In genomic region chr5:150097620-150098019, GRCm38 (mm10) we compare ENCODE assay signal across 8 mouse cellular contexts. TPM values are rescaled to one million over a fixed set of nuclear protein-coding genes. Genes with fewer than 3 reads are reported as not detected.
DNase-seq lines count a peak whose midpoint lies in the region; ATAC-seq and TF ChIP-seq lines count a peak whose summit lies in the region.

No protein-coding gene starts in this region.

- peak; percentile 83 for TF ChIP-seq RAD21 in MEL (IDR thresholded peaks at IDR 0.05; ENCODE audit: low read depth, low read length)

- H3K79me2 ChIP-seq in MEL (ENCODE audit: control insufficient read depth, insufficient read depth, low read length, poor library complexity) = no peaks in the 10 kb centered on the region
- H3K79me2 ChIP-seq in liver, adult 2 months (ENCODE audit: control insufficient read depth, insufficient read depth, low read length) = no peaks in the 10 kb centered on the region

- 0 out of 2 replicates have a peak overlapping the region, but pooled peaks have one; percentile 24 for H3K4me2 ChIP-seq in intestine, postnatal 0 days (replicated peaks; ENCODE audit: low read depth)

- TF ChIP-seq EP300 in MEL (IDR thresholded peaks at IDR 0.05; ENCODE audit: low read depth in 1 of 2, low read length in 2 of 2) = no peak

- no peak overlapping the region for H3K27ac ChIP-seq in MEL (ENCODE audit: control insufficient read depth, low read depth, low read length)
- H3K27ac ChIP-seq in intestine, postnatal 0 days (ENCODE audit: low read depth, low read length) = no peak overlapping the region
- no peak overlapping the region for H3K27ac ChIP-seq in liver, adult 2 months (replicated peaks; ENCODE audit: insufficient read depth, low read depth, low read length)

- H3K4me3 ChIP-seq in MEL (ENCODE audit: control insufficient read depth in 1 of 2, insufficient read depth in 1 of 2, low read depth in 2 of 2, low read length in 2 of 2) = no peak overlapping the region
- H3K4me3 ChIP-seq in intestine, postnatal 0 days (ENCODE audit: low read depth, low read length) = no peak overlapping the region
- H3K4me3 ChIP-seq in liver, adult 2 months (ENCODE audit: insufficient read depth, low read depth, low read length) = no peak overlapping the region

- H3K4me1 ChIP-seq in MEL (ENCODE audit: control insufficient read depth in 1 of 2, insufficient read depth in 2 of 2, low read length in 2 of 2) = no peaks in the 10 kb centered on the region
- H3K4me1 ChIP-seq in intestine, postnatal 0 days (replicated peaks; ENCODE audit: control insufficient read depth, insufficient read depth, low read length) = no peaks in the 10 kb centered on the region
- no peaks in the 10 kb centered on the region for H3K4me1 ChIP-seq in liver, adult 2 months (ENCODE audit: control insufficient read depth, insufficient read depth, low read length)

- DNase-seq in A20 (ENCODE audit: low read depth, low spot score) (peak; percentile 50), MEL (ENCODE audit: low read depth, low spot score) (peak; percentile 71)
- DNase-seq in liver, adult 2 months (ENCODE audit: extremely low read depth, low read depth, low spot score) = peak; percentile 4
- DNase-seq in natural killer cell, adult 2 months (ENCODE audit: low spot score in 2 of 2) = peak; percentile 13 to 37
- peak; percentile 39 to 40 for DNase-seq in thymus, postnatal 36 days

- peaks cover 4 to 5% of the 10 kb centered on the region in 2 experiments; a peak in 3 of 4 replicates for H3K27me3 ChIP-seq in MEL (ENCODE audit: control insufficient read depth in 1 of 2, insufficient read depth in 2 of 2, low read length in 2 of 2)
- H3K27me3 ChIP-seq in intestine, postnatal 0 days (replicated peaks; ENCODE audit: control insufficient read depth, insufficient read depth, low read length) = no peaks in the 10 kb centered on the region
- peaks cover 3% of the 10 kb centered on the region; the same call in 1 of the 2 replicates for H3K27me3 ChIP-seq in liver, adult 2 months (ENCODE audit: control insufficient read depth, insufficient read depth, low read length)

- no peak for TF ChIP-seq POLR2A in MEL (IDR thresholded peaks at IDR 0.05; ENCODE audit: control insufficient read depth in 1 of 2, insufficient read depth in 1 of 2, low read depth in 1 of 2, low read length in 2 of 2, poor library complexity in 1 of 2)
- no peak for TF ChIP-seq POLR2A in liver, adult 2 months (IDR thresholded peaks at IDR 0.05; ENCODE audit: extremely low read depth, insufficient read depth, low read length)

- no peaks in the 10 kb centered on the region for H3K9me3 ChIP-seq in MEL (replicated peaks; ENCODE audit: insufficient read depth, low read length)
- H3K9me3 ChIP-seq in intestine, postnatal 0 days (ENCODE audit: control insufficient read depth) = no peaks in the 10 kb centered on the region

- TF ChIP-seq CTCF in MEL (IDR thresholded peaks at IDR 0.05 in 2 of 3, conservative IDR thresholded peaks at IDR 0.05 in 1 of 3; ENCODE audit: control insufficient read depth in 1 of 3, insufficient read depth in 1 of 3, low read depth in 2 of 3, low read length in 3 of 3, poor library complexity in 1 of 3, severe bottlenecking in 1 of 3) = peak; percentile 87 to 89 (median 88)
- peak; percentile 92 for TF ChIP-seq CTCF in intestine, postnatal 0 days (IDR thresholded peaks at IDR 0.05; ENCODE audit: low read depth)
- peak; percentile 78 for TF ChIP-seq CTCF in liver, adult 2 months (IDR thresholded peaks at IDR 0.05; ENCODE audit: low read depth, low read length)

- no peaks in the 10 kb centered on the region for H3K36me3 ChIP-seq in MEL (ENCODE audit: control insufficient read depth in 1 of 2, insufficient read depth in 2 of 2, low read length in 2 of 2)
- no peaks in the 10 kb centered on the region for H3K36me3 ChIP-seq in intestine, postnatal 0 days (ENCODE audit: control insufficient read depth, insufficient read depth)
- H3K36me3 ChIP-seq in liver, adult 2 months (ENCODE audit: control insufficient read depth, insufficient read depth, low read length) = no peaks in the 10 kb centered on the region

- ATAC-seq in common myeloid progenitor, adult 5-6 weeks (replicated peaks; ENCODE audit: low read depth, poor library complexity, severe bottlenecking) = peak; percentile 100
- ATAC-seq in granulocyte monocyte progenitor cell, adult 5-6 weeks (replicated peaks; ENCODE audit: poor library complexity, severe bottlenecking) = peak; percentile 97
- no peak for ATAC-seq in intestine, postnatal 0 days

- H3K9ac ChIP-seq in MEL (ENCODE audit: control insufficient read depth, low read depth, low read length, poor library complexity, severe bottlenecking) = no peak overlapping the region
- H3K9ac ChIP-seq in intestine, postnatal 0 days (ENCODE audit: low read depth, low read length) = no peak overlapping the region
- H3K9ac ChIP-seq in liver, adult 2 months (ENCODE audit: low read depth, low read length) = no peak overlapping the region

- WGBS in intestine, postnatal 0 days = 1% methylated on average over 6 of the region's 6 CpGs
- 10% methylated on average over 6 of the region's 6 CpGs for WGBS in liver, adult 2 months

TF ChIP-seq in MEL, 35 proteins besides CTCF, POLR2A, EP300 and RAD21:
- TF ChIP-seq ZC3H11A (IDR thresholded peaks at IDR 0.05; ENCODE audit: low read depth, low read length) (peak; percentile 63), TAL1 (IDR thresholded peaks at IDR 0.05; ENCODE audit: low read length) (no peak), USF2 (IDR thresholded peaks at IDR 0.05; ENCODE audit: borderline replicate concordance in 1 of 2, insufficient read depth in 1 of 2, low read depth in 1 of 2, low read length in 2 of 2) (no peak), TCF12 (IDR thresholded peaks at IDR 0.05; ENCODE audit: low read depth, low read length) (no peak), GATA1 (IDR thresholded peaks at IDR 0.05; ENCODE audit: low read depth, low read length) (no peak), CHD2 (IDR thresholded peaks at IDR 0.05; ENCODE audit: low read length) (no peak), NRF1 (IDR thresholded peaks at IDR 0.05; ENCODE audit: insufficient read depth, low read depth, low read length, poor library complexity, severe bottlenecking) (peak; percentile 22; the same call in 1 of the 2 replicates), POLR2AphosphoS5 (IDR thresholded peaks at IDR 0.05; ENCODE audit: borderline replicate concordance, low read depth, low read length) (no peak), MEF2A (IDR thresholded peaks at IDR 0.05; ENCODE audit: extremely low read depth, insufficient replicate concordance, low read depth, low read length, poor library complexity, severe bottlenecking) (no peak), ELF1 (IDR thresholded peaks at IDR 0.05; ENCODE audit: low read depth, low read length) (no peak), GABPA (IDR thresholded peaks at IDR 0.05; ENCODE audit: low read depth, low read length) (no peak), SMC3 (IDR thresholded peaks at IDR 0.05; ENCODE audit: low read depth, low read length) (peak; percentile 77), MXI1 (IDR thresholded peaks at IDR 0.05; ENCODE audit: low read depth, low read length) (no peak), POLR2AphosphoS2 (IDR thresholded peaks at IDR 0.05; ENCODE audit: low read length) (no peak), UBTF (IDR thresholded peaks at IDR 0.05; ENCODE audit: borderline replicate concordance, insufficient read depth, low read depth, low read length) (no peak), BHLHE40 (IDR thresholded peaks at IDR 0.05; ENCODE audit: borderline replicate concordance, low read depth, low read length) (no peak), KAT2A (conservative IDR thresholded peaks at IDR 0.05; ENCODE audit: low read depth, low read length) (no peak), HCFC1 (IDR thresholded peaks at IDR 0.05; ENCODE audit: low read depth, low read length) (no peak), MAX (IDR thresholded peaks at IDR 0.05; ENCODE audit: low read length) (no peak), MYC (IDR thresholded peaks at IDR 0.05; ENCODE audit: low read depth, low read length) (no peak), E2F4 (IDR thresholded peaks at IDR 0.05; ENCODE audit: borderline replicate concordance, low read depth, low read length) (no peak)

RNA-seq across cellular contexts. Expression of gene Fry, which starts 20.8 kb away (rescaled TPM):
- 2.3 TPM in 2 replicates for total RNA-seq in MEL (2012; rRNA removed)
- polyA plus RNA-seq in MEL (2012; ENCODE audit: insufficient read depth in 1 of 2, insufficient read length in 2 of 2, low read depth in 1 of 2, low replicate concordance in 2 of 2, missing spikeins in 1 of 2) = 1 to 10 TPM in 1 of 2 experiments, not detected in 1; 1.9 TPM
- total RNA-seq in common myeloid progenitor, adult 5-6 weeks (2017) = 11.4 and 22.5 TPM in 2 replicates
- total RNA-seq in granulocyte monocyte progenitor cell, adult 5-6 weeks (2014; fragmentation: Nextera tagmentation) = 25.0 and 26.7 TPM in 2 replicates
- 15.4 and 18.4 TPM in 2 replicates for total RNA-seq in granulocyte monocyte progenitor cell, adult 5-6 weeks (2017)
- 5.1 and 5.5 TPM in 2 replicates for polyA plus RNA-seq in intestine, postnatal 0 days (2015; fragmentation: Nextera tagmentation; extraction: Ambion mirVana)
- 1.8 and 2.2 TPM in 2 replicates for total RNA-seq in liver, adult 2 months (2014; rRNA removed)
- polyA plus RNA-seq in liver, adult 2 months (2012; rRNA removed) = 0.62 and 0.77 TPM in 2 replicates

Comparison
In these comparisons a context has a peak if more than half of its experiments do, and no peak if none do; other contexts are left out.
1. DNase-seq: peak in every context shown above with its lines; median percentile 71 in MEL; 50 in A20; 40 in thymus, postnatal 36 days; 25 in natural killer cell, adult 2 months; 4 in liver, adult 2 months.